Mouse (Mus musculus): Measurements from ENCODE around the gene Hoxd10.

The Hoxd10 gene

DNA sequence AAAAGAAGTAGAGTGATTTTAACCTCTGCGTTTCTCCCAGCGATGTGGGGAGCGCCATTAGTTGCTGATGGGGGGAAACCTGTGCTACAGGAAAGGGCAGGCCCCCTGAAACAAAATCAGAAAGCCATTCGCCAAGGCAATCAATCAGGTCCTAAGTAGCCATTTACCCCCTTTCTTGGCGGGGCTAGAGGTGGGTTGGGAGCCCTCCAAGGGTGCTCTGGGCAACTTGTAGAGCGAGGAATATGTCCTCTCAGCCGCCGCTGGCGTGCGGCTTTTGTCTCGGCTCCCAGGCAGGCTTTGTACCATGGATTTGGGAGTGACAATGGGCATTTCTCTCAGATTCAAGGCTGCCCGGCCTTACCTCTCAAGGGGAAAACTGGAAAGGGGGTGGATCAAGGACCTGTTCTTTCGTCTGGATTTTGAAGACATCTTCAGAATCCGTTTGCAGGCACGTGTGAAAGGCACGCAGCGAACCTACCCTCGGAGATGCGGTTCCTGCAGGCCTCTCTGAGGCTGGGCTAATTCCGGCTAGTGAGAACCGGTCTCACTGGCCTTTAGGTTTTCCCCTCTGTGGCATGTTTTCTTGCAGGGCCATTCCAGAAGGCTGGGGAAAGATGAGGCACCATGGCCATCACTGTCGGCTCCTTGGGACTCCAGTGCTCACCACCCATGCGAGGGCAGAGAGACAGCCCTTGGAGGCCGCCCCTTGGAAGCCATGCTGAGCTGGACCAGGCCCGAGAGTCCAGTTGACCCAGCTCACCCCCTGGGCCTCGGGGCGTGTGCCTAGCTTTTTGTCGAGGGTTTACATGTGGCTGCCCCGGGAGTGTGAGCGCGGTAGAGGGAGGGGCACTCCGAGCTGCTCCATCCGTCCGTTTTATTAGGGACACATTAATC, 5.0 kb downstream of the Hoxd10 start:
- no peak for DNase-seq

DNA sequence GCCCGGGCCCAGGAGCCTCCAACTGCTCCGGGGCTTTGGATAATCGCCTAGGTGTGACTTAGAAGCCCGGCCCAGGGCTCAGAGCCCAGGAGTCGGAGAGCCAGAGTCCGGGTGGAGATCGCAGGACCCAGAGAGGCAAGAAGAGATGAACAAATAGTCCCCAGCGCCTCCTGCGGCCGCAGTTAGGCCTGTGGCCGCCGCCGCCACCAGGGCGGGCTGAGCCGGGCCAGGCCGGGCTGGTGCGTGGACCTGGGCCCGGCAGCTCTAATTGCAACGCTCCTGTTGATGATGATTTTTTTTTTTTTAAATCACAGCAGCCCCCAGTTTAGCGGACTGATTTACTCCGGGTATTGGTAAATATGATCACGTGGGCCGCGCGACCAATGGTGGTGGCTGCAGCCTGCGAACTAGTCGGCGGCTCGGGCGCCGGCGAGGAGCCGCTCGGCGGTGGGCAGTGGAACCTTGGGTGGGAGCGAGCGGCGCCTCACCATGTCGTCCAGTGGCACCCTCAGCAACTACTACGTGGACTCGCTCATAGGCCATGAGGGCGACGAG, 5.9 kb downstream of the Hoxd10 start, which contains the start of gene Hoxd9:
Gene Hoxd9, plus strand, starts transcription at position 161 of the 555 bp plus-strand sequence.
- peak in 1 of 2 experiments; percentile 66 for DNase-seq

DNA sequence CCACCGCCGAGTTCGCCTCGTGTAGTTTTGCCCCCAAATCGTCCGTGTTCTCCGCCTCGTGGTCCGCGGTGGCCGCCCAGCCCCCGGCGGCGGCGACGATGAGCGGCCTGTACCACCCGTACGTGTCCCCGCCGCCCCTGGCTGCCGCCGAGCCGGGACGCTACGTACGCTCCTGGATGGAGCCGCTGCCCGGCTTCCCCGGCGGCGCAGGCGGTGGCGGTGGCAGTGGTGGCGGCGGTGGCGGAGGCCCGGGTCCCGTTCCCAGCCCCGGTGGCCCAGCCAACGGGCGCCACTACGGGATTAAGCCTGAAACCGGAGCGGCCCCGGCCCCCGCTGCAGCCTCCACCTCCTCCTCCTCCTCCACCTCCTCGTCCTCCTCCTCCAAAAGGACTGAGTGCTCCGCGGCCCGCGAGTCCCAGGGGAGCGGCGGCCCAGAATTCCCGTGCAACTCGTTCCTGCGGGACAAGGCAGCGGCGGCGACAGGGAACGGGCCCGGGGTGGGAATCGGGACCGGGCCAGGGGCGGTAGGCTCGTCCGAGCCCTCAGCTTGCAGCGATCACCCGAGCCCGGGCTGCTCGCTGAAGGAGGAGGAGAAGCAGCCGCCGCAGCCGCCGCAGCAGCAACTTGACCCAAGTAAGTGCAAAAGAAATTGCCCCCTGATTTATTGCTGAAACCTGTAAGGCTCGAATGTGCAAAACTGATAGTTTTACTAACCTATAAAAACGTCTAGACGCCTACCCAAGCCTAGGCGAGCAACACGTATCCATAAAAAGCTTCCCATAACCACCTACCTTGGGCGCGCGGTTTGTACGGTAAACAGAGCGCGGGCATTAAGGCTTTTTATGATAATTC, 6.7 kb downstream of the Hoxd10 start:
- no peak for DNase-seq

DNA sequence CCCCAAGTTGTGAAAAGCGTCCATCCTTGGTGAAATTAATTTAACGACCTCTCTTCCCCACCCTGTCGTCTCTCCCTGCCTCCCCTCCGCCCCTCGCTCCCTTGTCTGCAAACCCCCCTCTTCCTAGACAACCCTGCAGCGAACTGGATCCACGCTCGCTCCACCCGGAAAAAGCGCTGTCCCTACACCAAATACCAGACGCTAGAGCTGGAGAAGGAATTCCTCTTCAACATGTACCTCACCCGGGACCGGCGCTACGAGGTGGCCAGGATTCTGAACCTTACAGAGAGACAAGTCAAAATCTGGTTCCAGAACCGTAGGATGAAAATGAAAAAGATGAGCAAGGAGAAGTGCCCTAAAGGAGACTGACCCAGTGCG, 7.3 kb downstream of the Hoxd10 start:
- DNase-seq: no peak

DNA sequence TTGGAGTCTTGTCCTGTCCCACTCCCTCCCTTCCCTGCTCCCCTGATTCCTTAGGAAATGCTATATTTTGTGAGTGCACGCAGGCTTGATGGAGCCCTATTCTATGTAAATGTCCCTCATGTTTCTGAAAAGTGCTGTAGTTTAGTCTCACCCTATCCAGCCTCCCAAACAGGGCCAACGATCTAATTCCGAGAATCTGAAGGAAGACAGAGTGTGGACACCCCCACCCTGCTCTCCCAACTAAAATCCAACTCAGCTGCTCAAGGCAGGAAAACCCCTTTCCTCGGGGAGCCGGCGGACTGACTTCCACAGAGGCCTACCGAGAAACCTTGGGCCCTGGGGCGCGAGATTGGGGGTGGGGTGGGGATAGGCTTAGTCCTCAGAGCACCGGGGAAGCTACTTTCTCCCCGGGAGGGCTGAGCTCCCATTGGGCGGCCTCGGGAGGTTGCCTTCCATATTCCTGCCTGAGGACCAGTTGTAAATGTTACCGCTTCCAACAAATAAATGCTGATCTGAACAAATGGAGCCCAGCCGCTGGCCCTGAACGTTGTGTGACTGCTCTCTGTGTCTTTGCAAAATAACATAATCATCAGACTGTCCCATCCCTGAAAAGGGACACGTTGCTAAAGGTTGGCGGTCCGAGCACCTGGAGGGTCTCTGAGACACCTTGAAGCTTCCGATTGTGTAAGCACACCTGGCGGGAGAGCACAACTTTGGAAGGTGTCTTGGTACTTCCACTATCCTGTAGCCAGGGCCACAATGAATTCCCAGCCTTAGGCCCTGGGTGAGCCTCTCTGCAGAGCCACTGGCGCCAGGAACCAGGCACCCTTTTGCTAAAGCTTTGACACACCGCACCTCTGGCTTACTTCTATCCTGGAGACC, 8.2 kb downstream of the Hoxd10 start:
- no peak for DNase-seq

DNA sequence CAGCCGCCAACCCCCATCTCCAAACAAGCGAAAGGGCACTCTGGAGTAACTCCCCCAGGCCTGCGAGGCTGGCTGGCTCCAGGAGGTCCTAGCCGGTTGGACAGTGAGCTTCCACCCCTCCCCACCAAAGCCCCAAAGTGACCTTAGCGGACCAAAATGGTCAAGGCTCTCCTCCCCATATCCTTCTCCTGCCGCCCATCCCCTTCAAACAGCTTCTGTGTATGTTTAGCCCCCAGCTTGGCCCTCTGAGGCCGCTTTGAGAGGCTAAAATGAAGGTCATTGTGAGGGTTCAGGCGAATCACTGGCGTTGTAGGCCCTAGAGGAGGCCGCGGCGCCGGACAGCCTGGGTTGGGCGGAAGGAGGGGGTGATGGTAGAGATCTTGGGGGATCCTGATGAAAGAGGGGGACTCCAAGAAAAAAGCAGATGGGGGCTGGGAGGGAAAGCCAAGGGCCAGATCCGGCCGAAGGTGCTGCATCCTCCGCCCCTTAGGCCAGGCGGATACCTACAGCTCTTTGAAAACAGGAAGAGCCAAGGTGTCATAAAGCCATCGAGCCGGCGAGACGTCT, 8.9 kb downstream of the Hoxd10 start:
- no peak for DNase-seq

DNA sequence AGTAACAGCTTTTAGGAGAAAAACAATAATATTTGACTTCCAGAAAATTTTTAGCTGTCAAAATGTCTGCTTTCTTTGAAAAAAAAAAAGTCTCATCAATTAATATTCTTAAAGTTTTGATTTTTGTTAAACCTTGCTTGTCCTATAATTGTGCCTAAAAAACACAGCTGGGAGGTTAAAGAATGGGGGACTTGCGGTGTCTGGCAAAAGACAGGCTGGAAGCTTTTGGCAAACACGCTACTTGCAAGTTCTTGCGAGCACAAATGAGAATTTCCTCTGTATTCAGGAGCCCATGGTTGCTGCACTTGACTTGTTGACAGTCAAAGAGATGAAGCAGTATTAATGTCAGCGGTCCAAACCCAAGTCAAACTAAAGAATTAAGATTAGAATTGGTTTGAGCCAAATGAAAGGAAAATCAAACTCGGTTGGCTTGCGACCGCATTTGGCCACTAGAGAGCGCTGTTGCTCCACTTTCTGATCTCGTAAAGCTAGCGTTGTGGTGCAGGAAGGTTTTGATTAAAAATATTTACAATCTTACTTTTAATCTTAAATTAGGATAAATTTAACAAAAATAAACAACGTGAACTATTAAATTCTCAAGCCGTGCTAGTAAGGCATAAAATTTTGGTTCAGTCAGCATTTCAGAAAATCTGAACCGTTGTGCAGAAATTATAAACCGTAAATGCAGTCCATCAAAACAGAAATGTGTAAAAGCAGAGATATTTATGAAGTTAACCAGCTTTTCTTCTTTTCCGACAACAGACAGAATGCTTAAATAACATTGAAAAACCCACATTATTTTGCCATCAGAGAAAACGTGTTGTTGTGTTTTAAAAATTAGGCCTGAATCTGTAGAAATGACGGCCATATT, 10.5 kb downstream of the Hoxd10 start:
- DNase-seq: peak; percentile 90 to 94

DNA sequence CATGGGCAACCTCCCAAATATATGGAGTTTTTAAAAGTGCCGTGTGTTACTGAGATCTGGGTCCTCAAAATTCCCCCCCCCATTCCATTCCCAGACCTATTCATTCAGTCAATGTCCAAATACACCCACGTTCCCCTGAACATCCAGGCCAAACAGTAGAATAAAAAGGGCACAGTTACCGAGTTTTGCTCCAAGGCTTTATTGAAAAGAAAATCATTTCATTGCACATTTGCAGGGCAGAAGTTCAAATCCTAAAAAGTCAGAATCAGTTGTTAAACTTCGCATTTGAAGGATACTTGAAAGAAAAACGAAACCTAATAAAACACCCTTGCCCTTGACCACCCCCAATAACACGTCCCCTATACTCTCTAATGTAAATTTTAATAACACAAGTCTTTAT, 11.1 kb downstream of the Hoxd10 start:
- no peak for DNase-seq

DNA sequence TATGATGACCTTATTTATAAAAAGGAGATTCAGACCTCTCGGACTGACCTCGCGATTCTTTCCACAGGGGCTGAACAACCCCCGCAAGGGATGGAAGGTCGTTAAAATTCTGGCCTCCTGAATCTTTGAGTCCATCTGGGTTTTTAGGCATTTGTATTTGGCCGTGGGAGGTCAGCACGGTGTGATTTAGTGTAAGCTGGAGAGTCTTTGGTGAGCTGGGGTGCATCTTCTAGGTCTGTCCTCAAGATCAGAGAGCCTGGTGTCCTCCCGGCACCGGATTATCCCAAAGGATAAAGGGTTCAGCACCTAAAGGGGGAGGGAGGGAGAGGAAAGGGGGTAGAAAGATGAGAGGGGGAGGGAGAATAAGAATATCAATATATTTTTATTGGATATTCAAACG, 11.6 kb downstream of the Hoxd10 start:
- no peak for DNase-seq

DNA sequence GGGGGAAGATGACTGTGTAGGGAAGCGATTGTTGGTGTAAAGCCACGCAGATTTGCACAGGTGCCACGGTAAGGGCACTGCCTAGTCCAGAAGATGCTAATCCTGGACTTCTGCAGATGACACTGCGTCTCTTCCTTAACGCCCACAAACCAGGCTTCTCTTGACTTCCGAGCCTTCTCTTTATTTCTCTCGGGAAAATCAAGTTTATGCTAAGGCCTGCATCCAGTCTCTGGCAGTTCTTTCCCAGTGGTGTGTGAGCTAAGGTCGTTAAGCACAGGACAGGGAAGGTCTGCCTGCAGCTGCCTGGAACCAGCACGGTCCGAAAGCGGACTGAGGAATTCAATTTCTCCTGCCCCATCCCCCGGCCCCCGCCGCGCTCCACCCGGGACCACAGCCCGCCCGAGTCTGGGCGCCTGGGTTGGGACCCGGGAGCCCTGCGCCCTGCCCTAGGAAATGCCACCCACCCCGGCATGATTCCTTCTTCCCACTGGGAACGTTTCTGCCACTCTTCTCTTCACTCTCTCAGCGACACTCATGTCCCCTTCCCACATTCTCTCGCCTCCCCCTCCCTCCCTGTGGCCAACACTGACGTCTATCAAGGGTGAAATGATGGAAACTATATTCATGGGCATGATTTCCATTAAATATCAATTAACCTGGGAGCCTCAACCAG, 12.1 kb downstream of the Hoxd10 start:
- peak in 1 of 2 experiments; percentile 32 for DNase-seq

DNA sequence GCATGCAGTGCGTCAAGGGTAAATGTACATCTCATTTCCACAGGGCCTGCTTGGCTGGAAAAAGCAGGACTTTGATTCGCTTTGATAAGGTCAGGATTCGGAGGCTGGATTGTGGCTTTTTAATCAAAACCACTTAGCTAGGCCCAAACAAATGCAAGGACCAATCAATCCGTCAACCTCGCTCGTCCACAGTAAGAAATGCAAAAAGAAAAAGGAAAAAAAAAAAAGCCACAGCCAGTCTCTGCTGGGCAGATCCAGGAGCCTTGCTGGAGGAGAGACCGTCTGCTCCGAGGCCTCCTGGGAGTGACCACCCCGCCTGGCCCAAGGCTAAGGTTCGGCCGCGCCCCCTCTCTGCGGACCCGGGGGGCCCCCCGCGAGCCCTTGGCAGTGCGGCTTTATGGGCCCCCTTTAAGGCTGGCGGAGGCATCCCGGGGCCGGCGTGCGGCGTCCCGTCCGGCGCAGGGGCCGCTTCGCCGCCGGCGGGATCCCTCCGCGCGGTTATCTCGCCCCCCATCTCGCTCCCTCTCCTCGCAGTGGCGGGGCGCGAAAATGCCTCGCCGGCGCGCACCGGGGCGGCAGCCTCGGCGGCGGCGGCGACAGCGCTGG, 12.8 kb downstream of the Hoxd10 start, which contains the start of gene Hoxd8:
Gene Hoxd8, plus strand, starts transcription at position 223 of the 606 bp plus-strand sequence.
- peak in 1 of 2 experiments; percentile 27 for DNase-seq

DNA sequence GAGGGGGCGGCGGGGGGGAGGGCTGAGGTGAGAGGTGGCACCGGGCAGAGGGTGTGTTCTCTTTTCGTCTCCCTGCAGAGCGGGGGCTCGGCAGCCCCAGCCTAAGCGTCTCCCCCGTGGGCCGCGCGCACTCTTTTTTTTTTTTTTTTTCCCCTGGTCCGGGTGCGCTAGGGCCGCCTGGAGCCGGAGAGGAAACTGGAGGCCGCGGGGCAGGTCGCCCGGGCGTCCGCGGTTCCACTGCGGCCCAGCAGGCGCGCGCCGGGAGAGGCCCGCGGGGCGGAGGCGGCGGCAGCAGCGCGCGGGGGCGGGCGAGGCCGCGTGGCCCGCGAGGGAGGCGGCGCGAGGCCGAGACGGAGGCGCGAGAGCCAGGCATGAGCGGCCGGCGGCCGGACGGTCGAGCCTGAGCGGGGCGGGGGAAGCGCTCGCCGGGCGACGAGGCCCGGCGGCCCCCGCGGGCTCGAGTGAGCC, 13.3 kb downstream of the Hoxd10 start:
- DNase-seq: no peak

DNA sequence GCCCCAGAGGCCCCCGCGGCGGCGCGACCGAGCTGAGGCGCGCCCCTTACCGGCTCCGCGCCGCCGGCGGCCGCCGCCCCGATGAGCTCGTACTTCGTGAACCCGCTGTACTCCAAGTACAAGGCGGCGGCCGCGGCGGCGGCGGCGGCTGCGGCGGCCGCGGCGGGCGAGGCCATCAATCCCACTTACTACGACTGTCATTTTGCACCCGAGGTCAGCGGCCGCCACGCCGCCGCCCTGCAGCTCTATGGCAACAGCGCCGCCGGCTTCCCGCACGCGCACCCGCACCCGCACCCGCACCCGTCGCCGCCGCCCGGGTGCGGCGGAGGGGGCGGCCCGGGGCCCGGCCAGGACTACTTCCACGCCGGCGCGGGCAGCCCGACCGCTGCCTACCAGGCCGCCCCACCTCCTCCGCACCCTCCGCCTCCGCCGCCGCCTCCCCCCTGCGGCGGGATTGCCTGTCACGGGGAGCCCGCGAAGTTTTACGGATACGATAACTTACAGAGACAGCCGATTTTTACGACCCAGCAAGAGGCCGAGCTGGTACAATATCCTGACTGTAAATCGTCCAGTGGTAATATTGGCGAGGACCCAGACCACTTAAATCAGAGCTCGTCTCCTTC, 13.9 kb downstream of the Hoxd10 start:
- DNase-seq: no peak

DNA sequence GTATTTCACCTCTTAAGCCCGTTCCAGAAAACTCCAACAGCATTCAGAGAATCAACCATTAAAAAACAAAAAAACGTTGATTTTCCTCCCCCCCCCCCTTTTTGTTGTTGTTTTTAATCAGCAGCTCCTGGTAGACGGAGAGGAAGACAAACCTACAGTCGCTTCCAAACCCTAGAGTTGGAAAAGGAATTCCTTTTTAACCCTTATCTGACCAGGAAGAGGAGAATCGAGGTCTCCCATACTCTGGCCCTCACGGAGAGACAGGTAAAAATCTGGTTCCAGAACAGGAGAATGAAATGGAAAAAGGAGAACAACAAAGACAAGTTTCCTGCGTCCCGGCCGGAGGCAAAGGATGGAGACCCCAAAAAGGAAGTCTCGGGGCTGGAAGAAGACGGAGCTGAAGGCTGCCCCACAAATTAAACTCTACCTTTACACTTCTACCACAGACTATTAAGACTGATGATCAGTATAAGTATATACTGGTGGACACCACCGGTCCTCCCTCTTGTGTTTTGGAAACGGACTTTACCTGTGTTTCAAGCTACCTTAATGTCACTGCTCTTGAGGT, 14.8 kb downstream of the Hoxd10 start:
- DNase-seq: no peak

DNA sequence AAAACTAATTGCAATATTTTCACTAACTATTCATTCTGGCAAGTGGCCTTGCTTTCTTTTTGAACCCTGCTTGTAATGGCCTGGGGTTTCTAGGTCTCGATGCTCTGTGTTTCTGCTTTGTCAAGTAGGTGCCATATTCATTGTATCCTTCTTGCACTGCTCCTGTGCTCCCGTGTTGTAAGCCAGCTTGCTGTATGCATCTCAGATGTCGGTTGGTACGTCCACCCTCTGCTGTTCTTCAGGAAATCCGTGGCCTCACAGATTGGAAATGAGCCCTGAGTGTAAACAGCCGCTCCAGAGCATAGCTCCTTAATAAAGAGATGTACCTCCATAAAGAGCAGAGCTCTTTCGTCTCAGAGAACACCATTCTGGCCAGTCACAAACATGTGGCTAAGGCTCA, 15.9 kb downstream of the Hoxd10 start:
- no peak for DNase-seq

DNA sequence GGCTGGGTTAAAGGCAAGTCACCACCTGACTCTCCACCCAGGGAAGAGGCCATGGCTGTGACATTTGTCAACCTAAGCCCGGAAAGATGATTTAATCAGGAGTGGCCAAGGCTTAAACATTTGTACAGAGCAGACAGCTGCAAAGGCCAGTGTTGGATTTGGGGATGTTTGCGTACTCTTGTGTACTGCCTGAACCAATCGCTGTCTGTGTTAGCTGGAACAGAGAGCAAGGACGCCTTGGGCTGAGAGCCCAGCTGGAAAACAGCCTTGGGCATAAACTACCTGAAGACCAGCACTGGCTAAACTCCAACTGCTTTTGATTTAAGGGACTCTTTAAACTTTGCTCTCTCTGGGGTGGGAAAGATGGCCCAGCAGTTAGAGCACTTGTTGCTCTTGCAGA, 17.0 kb downstream of the Hoxd10 start:
- no peak for DNase-seq

DNA sequence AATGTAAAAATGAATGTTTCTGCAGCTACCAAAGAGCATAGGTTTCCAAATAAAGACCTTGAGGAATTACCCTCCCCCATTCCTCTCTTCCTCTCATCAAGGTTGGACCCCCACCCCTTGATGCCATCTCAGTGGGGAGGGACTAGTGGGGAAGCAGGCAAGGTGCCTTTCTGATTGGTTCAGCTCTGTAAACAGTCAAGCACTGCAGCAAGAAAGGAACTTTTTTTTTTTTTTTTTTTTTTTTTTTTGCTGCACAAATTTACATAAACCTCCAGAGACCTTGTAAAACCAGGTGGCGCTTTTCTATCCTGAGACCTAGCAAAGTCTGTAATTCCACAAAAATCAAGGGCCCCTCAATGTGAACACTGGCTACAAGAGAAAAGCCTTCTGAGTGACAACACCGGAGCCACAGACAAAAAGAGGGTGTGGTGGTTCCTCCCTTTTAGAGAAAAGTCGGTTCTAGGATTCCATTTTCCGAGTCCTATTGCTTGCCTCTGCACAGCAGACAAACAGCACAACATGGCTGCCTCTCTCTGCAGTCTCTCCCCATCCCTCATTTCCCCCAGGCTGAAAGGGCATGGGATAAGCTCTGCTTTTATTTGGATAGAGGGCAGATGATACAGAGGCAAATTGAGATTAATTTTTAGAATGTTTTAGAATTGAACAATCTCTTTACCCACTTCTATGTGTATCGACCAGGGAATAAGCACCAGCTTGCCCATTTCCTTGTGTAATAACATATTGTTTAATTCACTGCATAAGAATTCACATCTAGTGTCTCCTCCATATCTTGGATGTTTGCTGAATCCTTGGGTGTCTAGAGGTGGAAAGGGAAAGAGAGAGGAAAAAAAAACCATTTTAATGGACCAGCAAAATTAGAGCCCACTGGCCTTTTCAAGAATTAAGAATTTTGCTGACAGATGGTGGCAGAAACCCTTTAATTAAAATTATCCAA, 18.0 kb downstream of the Hoxd10 start:
- no peak for DNase-seq

Data from cerebellum, postnatal 10 days (tissue).